ENCODE assay signal across 9 mouse cellular contexts in the genomic region with DNA sequence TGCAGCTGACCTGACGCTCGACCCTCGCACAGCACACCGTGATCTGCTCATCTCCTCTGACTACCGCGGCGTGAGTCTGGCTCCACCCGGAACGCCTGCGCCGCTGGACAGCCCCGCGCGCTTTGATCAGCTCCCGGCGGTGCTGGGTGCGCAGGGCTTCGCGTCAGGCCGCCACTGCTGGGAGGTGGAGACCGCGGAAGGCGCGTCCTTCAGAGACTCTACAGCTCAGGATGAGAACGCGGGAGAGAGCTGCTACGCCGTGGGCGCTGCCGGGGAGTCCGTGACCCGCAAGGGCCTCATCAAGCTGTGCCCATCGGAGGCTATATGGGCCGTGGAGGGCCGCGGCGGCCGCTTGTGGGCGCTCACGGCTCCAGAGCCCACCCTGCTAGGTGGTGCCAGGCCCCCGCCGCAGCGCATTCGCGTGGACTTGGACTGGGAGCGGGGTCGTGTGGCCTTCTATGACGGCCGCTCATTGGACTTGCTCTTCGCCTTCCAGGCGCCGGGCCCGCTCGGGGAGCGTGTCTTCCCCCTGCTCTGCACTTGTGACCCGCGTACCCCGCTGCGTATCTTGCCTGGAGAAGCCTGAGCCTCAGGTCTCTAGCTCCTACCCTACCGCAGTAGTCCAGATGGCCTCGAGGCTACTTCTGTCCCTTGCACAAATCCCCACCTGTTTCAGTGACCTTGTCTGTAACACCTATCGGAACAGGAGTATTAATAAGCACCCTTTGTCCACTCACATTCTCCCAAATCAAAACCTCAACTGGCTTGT. TPM values are rescaled to one million over a fixed set of nuclear protein-coding genes. Genes with fewer than 3 reads are reported as not detected.
A peak's percentile ranks its signal among the peaks of the same experiment; 100 is the strongest.
DNase-seq lines count a peak whose midpoint lies in the region; ATAC-seq lines count a peak whose summit lies in the region.
"Had no signal": no experiment of that assay in that cellular context is flagged by ENCODE, and none has a peak within 500 bp of the region (broad histone marks: within the 10 kb centered on the region; RNA-seq: fewer than 3 reads in every experiment).

No protein-coding gene starts in this region.

- H3K4me1 ChIP-seq in forebrain, embryonic 13.5 days: peaks cover 34% of the 10 kb centered on the region
- peaks cover 26% of the 10 kb centered on the region for H3K4me1 ChIP-seq in lung, embryonic 16.5 days (replicated peaks; ENCODE audit: control insufficient read depth, insufficient read depth, low read length)

- peak overlapping the region; percentile 78 for H3K9ac ChIP-seq in forebrain, embryonic 13.5 days
- H3K9ac ChIP-seq in lung, embryonic 16.5 days (ENCODE audit: low read length): peak overlapping the region; percentile 79

- ATAC-seq in cerebellum, adult (ENCODE audit: insufficient number of reproducible peaks, low FRiP score, low TSS enrichment): peak; percentile 9; the same call in 1 of the 2 replicates
- ATAC-seq in forebrain, embryonic 13.5 days: peak; percentile 49
- ATAC-seq in lung, embryonic 16.5 days (ENCODE audit: low read depth): peak; percentile 32
- no peak for ATAC-seq in megakaryocyte-erythroid progenitor cell, adult 5-6 weeks (replicated peaks; ENCODE audit: low FRiP score, low TSS enrichment, poor library complexity, severe bottlenecking)

- H3K9me3 ChIP-seq in forebrain, embryonic 13.5 days (replicated peaks): no peaks in the 10 kb centered on the region
- no peaks in the 10 kb centered on the region for H3K9me3 ChIP-seq in lung, embryonic 16.5 days (ENCODE audit: control insufficient read depth, low read length)

- WGBS in forebrain, embryonic 13.5 days: under 1% methylated on average over 56 of the region's 62 CpGs
- WGBS in lung, embryonic 16.5 days: under 1% methylated on average over 62 of the region's 62 CpGs

- peak overlapping the region; percentile 41; the same call in 1 of the 2 replicates for H3K27ac ChIP-seq in forebrain, embryonic 13.5 days
- H3K27ac ChIP-seq in lung, embryonic 16.5 days (ENCODE audit: low read length): no peak overlapping the region

- intact Hi-C loops in heart, postnatal 10 days (cut with DNase I): loop anchor here (2.0 to 5.0 kb wide), 2 partner anchors 16 to 50 kb away; no protein-coding TSS in a partner anchor

- peaks cover 45% of the 10 kb centered on the region for H3K27me3 ChIP-seq in forebrain, embryonic 13.5 days
- peaks cover 43% of the 10 kb centered on the region for H3K27me3 ChIP-seq in lung, embryonic 16.5 days (ENCODE audit: control insufficient read depth, insufficient read depth, low read depth, low read length)

- peak overlapping the region; percentile 49 for H3K4me3 ChIP-seq in forebrain, embryonic 13.5 days
- peak overlapping the region; percentile 58 for H3K4me3 ChIP-seq in lung, embryonic 16.5 days (ENCODE audit: low read length)

- H3K36me3 ChIP-seq in forebrain, embryonic 13.5 days (ENCODE audit: poor library complexity, severe bottlenecking): peaks cover 10% of the 10 kb centered on the region
- H3K36me3 ChIP-seq in lung, embryonic 16.5 days (ENCODE audit: control insufficient read depth, insufficient read depth, low read length): peaks cover 13% of the 10 kb centered on the region

- peak; percentile 45 for DNase-seq in T-cell, adult 2 months (ENCODE audit: low spot score)
- DNase-seq in heart, postnatal 10 days: peak; percentile 55 to 59
- peak; percentile 36 to 76 for DNase-seq in kidney, postnatal 36 days
- peak; percentile 43 for DNase-seq in retina, postnatal 7 days (ENCODE audit: low read depth, low spot score)

- peak overlapping the region; percentile 86 for H3K4me2 ChIP-seq in forebrain, embryonic 13.5 days
- peak overlapping the region; percentile 98 for H3K4me2 ChIP-seq in lung, embryonic 16.5 days (ENCODE audit: low read depth, low read length)

RNA-seq across cellular contexts. Expression of a gene that starts 4.3 kb away (rescaled TPM):
- 161 and 162 TPM in 2 replicates for polyA plus RNA-seq in forebrain, embryonic 13.5 days (2015; fragmentation: Nextera tagmentation; extraction: Ambion mirVana)
- total RNA-seq in heart, postnatal 10 days (2021): 10 to 100 TPM; 58.9 to 73.2 TPM
- 104 and 117 TPM in 2 replicates for polyA plus RNA-seq in lung, embryonic 16.5 days (2015; fragmentation: Nextera tagmentation; extraction: Ambion mirVana)
- 61.5 and 88.0 TPM in 2 replicates for total RNA-seq in megakaryocyte-erythroid progenitor cell, adult 5-6 weeks (2014; fragmentation: Nextera tagmentation)
- 53.8 and 72.8 TPM in 2 replicates for total RNA-seq in megakaryocyte-erythroid progenitor cell, adult 5-6 weeks (2017)

RNA-seq across cellular contexts. Expression of a gene that starts 4.5 kb away (rescaled TPM):
- 0.21 and 0.83 TPM in 2 replicates for polyA plus RNA-seq in forebrain, embryonic 13.5 days (2015; fragmentation: Nextera tagmentation; extraction: Ambion mirVana)
- under 1 TPM; 0.22 to 0.43 TPM for total RNA-seq in heart, postnatal 10 days (2021)
- 0.65 and 1.7 TPM in 2 replicates for polyA plus RNA-seq in lung, embryonic 16.5 days (2015; fragmentation: Nextera tagmentation; extraction: Ambion mirVana)
- total RNA-seq in megakaryocyte-erythroid progenitor cell, adult 5-6 weeks (2014; fragmentation: Nextera tagmentation): not detected in 2 replicates
- total RNA-seq in megakaryocyte-erythroid progenitor cell, adult 5-6 weeks (2017): not detected in 2 replicates
- total RNA-seq: hematopoietic stem cell, adult 5-6 weeks had no signal

RNA-seq across cellular contexts. Expression of a gene that starts 11.1 kb away (rescaled TPM):
- 92.3 and 95.3 TPM in 2 replicates for polyA plus RNA-seq in forebrain, embryonic 13.5 days (2015; fragmentation: Nextera tagmentation; extraction: Ambion mirVana)
- total RNA-seq in heart, postnatal 10 days (2021): 10 to 100 TPM; 23.7 to 28.9 TPM
- polyA plus RNA-seq in lung, embryonic 16.5 days (2015; fragmentation: Nextera tagmentation; extraction: Ambion mirVana): 93.7 and 96.4 TPM in 2 replicates
- total RNA-seq in megakaryocyte-erythroid progenitor cell, adult 5-6 weeks (2014; fragmentation: Nextera tagmentation): 47.7 and 94.1 TPM in 2 replicates
- total RNA-seq in megakaryocyte-erythroid progenitor cell, adult 5-6 weeks (2017): 17.7 and 35.3 TPM in 2 replicates

RNA-seq across cellular contexts. Expression of a gene that starts 11.2 kb away (rescaled TPM):
- 6.0 and 6.9 TPM in 2 replicates for polyA plus RNA-seq in forebrain, embryonic 13.5 days (2015; fragmentation: Nextera tagmentation; extraction: Ambion mirVana)
- 1 to 10 TPM; 7.7 to 8.4 TPM for total RNA-seq in heart, postnatal 10 days (2021)
- polyA plus RNA-seq in lung, embryonic 16.5 days (2015; fragmentation: Nextera tagmentation; extraction: Ambion mirVana): 7.2 and 7.7 TPM in 2 replicates
- total RNA-seq in megakaryocyte-erythroid progenitor cell, adult 5-6 weeks (2014; fragmentation: Nextera tagmentation): 1.4 and 13.1 TPM in 2 replicates
- total RNA-seq in megakaryocyte-erythroid progenitor cell, adult 5-6 weeks (2017): 11.4 and 23.7 TPM in 2 replicates

RNA-seq across cellular contexts. Expression of a gene that starts 33.8 kb away (rescaled TPM):
- 0.48 TPM in 1 of 2 replicates, not detected in the other for polyA plus RNA-seq in forebrain, embryonic 13.5 days (2015; fragmentation: Nextera tagmentation; extraction: Ambion mirVana)
- not detected for total RNA-seq in heart, postnatal 10 days (2021)
- not detected in 2 replicates for polyA plus RNA-seq in lung, embryonic 16.5 days (2015; fragmentation: Nextera tagmentation; extraction: Ambion mirVana)
- total RNA-seq in megakaryocyte-erythroid progenitor cell, adult 5-6 weeks (2014; fragmentation: Nextera tagmentation): not detected in 2 replicates
- not detected in 2 replicates for total RNA-seq in megakaryocyte-erythroid progenitor cell, adult 5-6 weeks (2017)
- total RNA-seq: hematopoietic stem cell, adult 5-6 weeks had no signal
